Mouse (Mus musculus) midbrain, embryonic 11.5 days (tissue): ENCODE measurements around the gene Agap3. TPM values are rescaled to one million over a fixed set of nuclear protein-coding genes. Genes with fewer than 3 reads are reported as not detected.
A peak's percentile ranks its signal among the peaks of the same experiment; 100 is the strongest.

Source experiments
- ATAC-seq: fragments of 200-750 bp; cut with Nextera tagmentation; 2 replicates; pipeline ENCODE4 v1.8.0; 2017; ENCODE audit warnings: moderate TSS enrichment, moderate library complexity; ENCODE audit not compliant: low FRiP score
- DNase-seq: peaks from one replicate; pipeline ENCODE4 v3.0.0; 2015; ENCODE audit warnings: low spot score; ENCODE audit errors: missing footprints
- H3K27ac ChIP-seq: fragments of 300-500 bp; sonication (generic); 2 replicates; pipeline ENCODE4 v1.5.1; 2014; ENCODE audit warnings: low read depth, low read length
- H3K27me3 ChIP-seq: fragments of 300-500 bp; sonication (generic); 2 replicates; pipeline ENCODE4 v1.6.1; 2014; ENCODE audit warnings: mild to moderate bottlenecking, low read length, moderate library complexity, mixed read lengths; ENCODE audit not compliant: control insufficient read depth, insufficient read depth
- H3K36me3 ChIP-seq: fragments of 300-500 bp; sonication (generic); 2 replicates; pipeline ENCODE4 v1.6.1; 2014; ENCODE audit warnings: mild to moderate bottlenecking, low read length, moderate library complexity, mixed read lengths; ENCODE audit not compliant: control insufficient read depth, insufficient read depth
- H3K4me1 ChIP-seq: fragments of 300-500 bp; sonication (generic); 2 replicates; pipeline ENCODE4 v1.6.1; 2014; ENCODE audit warnings: low read length; ENCODE audit not compliant: control insufficient read depth, insufficient read depth
- H3K4me2 ChIP-seq: fragments of 300-500 bp; sonication (generic); 2 replicates; pipeline ENCODE4 v1.6.1; 2014; ENCODE audit warnings: mild to moderate bottlenecking, moderate library complexity
- H3K4me3 ChIP-seq: fragments of 300-500 bp; sonication (generic); 2 replicates; pipeline ENCODE4 v1.5.1; 2014; ENCODE audit warnings: low read depth, low read length
- H3K9ac ChIP-seq: fragments of 300-500 bp; sonication (generic); 2 replicates; pipeline ENCODE4 v1.6.1; 2014; ENCODE audit warnings: low read length
- H3K9me3 ChIP-seq: fragments of 300-500 bp; sonication (generic); 2 replicates; pipeline ENCODE4 v1.6.1; 2016; ENCODE audit warnings: low read length; ENCODE audit not compliant: control insufficient read depth
- WGBS: fragments of 180-500 bp; shearing (Covaris S2); extraction: QIAGEN DNeasy Blood & Tissue Kit; methylation state at CpG from one replicate; pipeline ENCODE4 v1.1.7; 2014; 5-methylcytosine and 5-hydroxymethylcytosine counted together
- polyA plus RNA-seq: library from polyadenylated mRNA; unstranded; fragments of >200 nt; fragmentation: Nextera tagmentation; extraction: Ambion mirVana; gene quantifications from 2 replicates; pipeline ENCODE4 v1.2.1, GENCODE M21; 2014

Gene Agap3
- polyA plus RNA-seq, 1 experiment from 2014 or later: 57.0 TPM

GRCm38 (mm10) chr5:24453985-24454303, 2.0 kb downstream of the Agap3 start:
- DNase-seq (no peak), ATAC-seq (no peak)
- H3K27ac ChIP-seq: peak overlapping the region; percentile 48; the same call in 1 of the 2 replicates
- H3K9me3 ChIP-seq: no peaks in the 10 kb centered on the region
- 25% methylated on average over 2 of the region's 2 CpGs for WGBS
- H3K9ac ChIP-seq: peak overlapping the region; percentile 97
- H3K4me1 ChIP-seq: peaks cover 34% of the 10 kb centered on the region
- H3K4me3 ChIP-seq: peak overlapping the region; percentile 98
- no peaks in the 10 kb centered on the region for H3K27me3 ChIP-seq
- H3K4me2 ChIP-seq: peak overlapping the region; percentile 93
- H3K36me3 ChIP-seq: no peaks in the 10 kb centered on the region

GRCm38 (mm10) chr5:24455076-24455475, 3.1 kb downstream of the Agap3 start:
- peak overlapping the region; percentile 13; the same call in 1 of the 2 replicates for H3K9ac ChIP-seq

GRCm38 (mm10) chr5:24455613-24456012, 3.6 kb downstream of the Agap3 start:
- WGBS: 63% methylated on average over 7 of the region's 7 CpGs
- Histone ChIP-seq H3K4me3 (no peak overlapping the region), H3K4me1 (peaks cover 34% of the 10 kb centered on the region), H3K27me3 (no peaks in the 10 kb centered on the region), H3K27ac (no peak overlapping the region), H3K9me3 (no peaks in the 10 kb centered on the region), H3K36me3 (no peaks in the 10 kb centered on the region), H3K4me2 (0 out of 2 replicates have a peak overlapping the region, but pooled peaks have one; percentile 8), H3K9ac (peak overlapping the region; percentile 13; the same call in 1 of the 2 replicates)
- DNase-seq (no peak), ATAC-seq (no peak)

More at GRCm38 (mm10) chr5:24455076-24455475, 3.1 kb downstream of the Agap3 start:
- DNase-seq: no peak
- no peak for ATAC-seq
- 66% methylated on average over 3 of the region's 3 CpGs for WGBS
- Histone ChIP-seq H3K36me3 (no peaks in the 10 kb centered on the region), H3K9me3 (no peaks in the 10 kb centered on the region), H3K4me2 (0 out of 2 replicates have a peak overlapping the region, but pooled peaks have one; percentile 4), H3K27me3 (no peaks in the 10 kb centered on the region), H3K4me1 (peaks cover 34% of the 10 kb centered on the region), H3K4me3 (no peak overlapping the region), H3K27ac (no peak overlapping the region)

GRCm38 (mm10) chr5:24466762-24467161, 14.8 kb downstream of the Agap3 start:
- WGBS: 37% methylated on average over 12 of the region's 12 CpGs
- Histone ChIP-seq H3K36me3 (0 out of 2 replicates have a peak, but pooled peaks cover 2% of the 10 kb centered on the region), H3K4me1 (peaks cover 12% of the 10 kb centered on the region), H3K27me3 (no peaks in the 10 kb centered on the region), H3K27ac (no peak overlapping the region), H3K9me3 (no peaks in the 10 kb centered on the region), H3K4me2 (no peak overlapping the region), H3K9ac (no peak overlapping the region), H3K4me3 (no peak overlapping the region)
- DNase-seq: no peak
- no peak for ATAC-seq

- DNase-seq: peak; percentile 96
- ATAC-seq: peak; percentile 58; the same call in 1 of the 2 replicates
- 11% methylated on average over 5 of the region's 5 CpGs for WGBS
- H3K27ac ChIP-seq: no peak overlapping the region
- H3K4me2 ChIP-seq: no peak overlapping the region
- peaks cover 34% of the 10 kb centered on the region for H3K4me1 ChIP-seq
- H3K9ac ChIP-seq: no peak overlapping the region
- H3K9me3 ChIP-seq: no peaks in the 10 kb centered on the region
- peaks cover 31% of the 10 kb centered on the region for H3K27me3 ChIP-seq
- no peak overlapping the region for H3K4me3 ChIP-seq
- no peaks in the 10 kb centered on the region for H3K36me3 ChIP-seq
Measured at GRCm38 (mm10) chr5:24470600-24470999, 18.6 kb downstream of the Agap3 start.

GRCm38 (mm10) chr5:24472884-24473619, 21.1 kb downstream of the Agap3 start:
- DNase-seq (peak; percentile 87), ATAC-seq (no peak)
- Histone ChIP-seq H3K27ac (no peak overlapping the region), H3K4me2 (no peak overlapping the region), H3K9ac (no peak overlapping the region), H3K4me3 (no peak overlapping the region), H3K36me3 (peaks cover 5% of the 10 kb centered on the region; the same call in 1 of the 2 replicates), H3K9me3 (no peaks in the 10 kb centered on the region), H3K27me3 (peaks cover 31% of the 10 kb centered on the region), H3K4me1 (peaks cover 22% of the 10 kb centered on the region)
- WGBS: 12% methylated on average over 7 of the region's 7 CpGs

GRCm38 (mm10) chr5:24474025-24474722, 22.2 kb downstream of the Agap3 start:
- Histone ChIP-seq H3K9ac (peak overlapping the region; percentile 43), H3K4me3 (peak overlapping the region; percentile 32), H3K27me3 (peaks cover 31% of the 10 kb centered on the region), H3K36me3 (peaks cover 15% of the 10 kb centered on the region), H3K27ac (no peak overlapping the region), H3K9me3 (no peaks in the 10 kb centered on the region), H3K4me1 (peaks cover 22% of the 10 kb centered on the region), H3K4me2 (peak overlapping the region; percentile 45)
- DNase-seq (peak; percentile 94), ATAC-seq (peak; percentile 31; the same call in 1 of the 2 replicates)
- WGBS: under 1% methylated on average over 67 of the region's 77 CpGs

GRCm38 (mm10) chr5:24474723-24475261, 22.8 kb downstream of the Agap3 start:
- ATAC-seq (no peak), DNase-seq (peak; percentile 91)
- under 1% methylated on average over 62 of the region's 67 CpGs for WGBS
- H3K27me3 ChIP-seq: peaks cover 31% of the 10 kb centered on the region
- no peak overlapping the region for H3K27ac ChIP-seq
- H3K4me3 ChIP-seq: peak overlapping the region; percentile 32
- peaks cover 20% of the 10 kb centered on the region for H3K36me3 ChIP-seq
- no peak overlapping the region for H3K9ac ChIP-seq
- no peaks in the 10 kb centered on the region for H3K9me3 ChIP-seq
- H3K4me2 ChIP-seq: peak overlapping the region; percentile 45
- peaks cover 22% of the 10 kb centered on the region for H3K4me1 ChIP-seq
